Mouse (Mus musculus): ENCODE data around the gene Rbfox3.

The Rbfox3 gene

DNA sequence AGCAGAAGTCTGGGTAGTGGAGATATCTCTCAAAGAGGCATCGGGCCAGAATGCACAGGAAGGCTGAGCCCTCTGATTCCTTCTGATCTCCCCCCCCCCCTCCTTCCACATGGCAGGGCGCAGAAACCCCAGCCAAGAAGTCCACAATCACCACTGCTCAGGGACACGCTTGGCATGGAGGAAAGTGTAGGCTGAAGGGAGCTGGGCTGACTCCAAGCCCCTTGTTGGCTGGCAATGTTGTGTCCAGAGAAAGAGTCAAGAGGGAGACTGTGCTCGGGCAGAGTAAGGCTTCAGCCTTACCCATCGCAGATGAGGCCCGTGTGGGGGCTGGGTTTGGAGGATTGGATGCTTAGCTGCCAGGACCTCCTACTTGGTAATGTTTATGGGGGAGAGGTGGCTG, 307.2 kb downstream of the Rbfox3 start:
- DNase-seq (ENCODE audit: low spot score): no peak

GRCm38 (mm10) chr11:118603126-118603525, 308.3 kb downstream of the Rbfox3 start:
- DNase-seq (ENCODE audit: low spot score): no peak

GRCm38 (mm10) chr11:118601484-118601883, 309.9 kb downstream of the Rbfox3 start:
- no peak for DNase-seq (ENCODE audit: low spot score)

GRCm38 (mm10) chr11:118600168-118600567, 311.2 kb downstream of the Rbfox3 start:
- DNase-seq (ENCODE audit: low spot score): no peak

- DNase-seq (ENCODE audit: low spot score): no peak
Measured at GRCm38 (mm10) chr11:118598726-118599125, 312.7 kb downstream of the Rbfox3 start.

DNA sequence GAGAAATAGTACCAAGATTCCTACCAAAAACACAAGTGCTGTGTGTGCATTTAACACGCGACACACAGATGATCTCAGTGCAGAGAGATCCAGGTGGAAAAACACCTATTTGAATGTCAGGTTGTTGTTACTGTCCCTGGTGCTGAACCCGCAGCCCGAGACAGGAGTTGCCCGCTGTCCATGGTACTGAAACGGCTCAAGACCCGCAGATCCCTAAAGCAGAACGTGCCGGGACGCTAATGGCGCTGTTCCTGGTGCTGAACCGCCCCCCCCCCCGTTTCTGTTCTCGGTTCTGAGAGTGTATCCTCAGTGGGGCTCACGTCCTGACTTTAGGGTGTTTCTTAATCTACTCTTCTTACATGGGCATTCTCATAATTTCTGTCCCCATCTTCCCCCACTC, 326.6 kb downstream of the Rbfox3 start:
- peak; percentile 35 for DNase-seq (ENCODE audit: low spot score)

GRCm38 (mm10) chr11:118583989-118584388, 327.4 kb downstream of the Rbfox3 start:
- DNase-seq (ENCODE audit: low spot score): no peak

- no peak for DNase-seq (ENCODE audit: low spot score)
Measured at GRCm38 (mm10) chr11:118583573-118583972, 327.8 kb downstream of the Rbfox3 start.

DNA sequence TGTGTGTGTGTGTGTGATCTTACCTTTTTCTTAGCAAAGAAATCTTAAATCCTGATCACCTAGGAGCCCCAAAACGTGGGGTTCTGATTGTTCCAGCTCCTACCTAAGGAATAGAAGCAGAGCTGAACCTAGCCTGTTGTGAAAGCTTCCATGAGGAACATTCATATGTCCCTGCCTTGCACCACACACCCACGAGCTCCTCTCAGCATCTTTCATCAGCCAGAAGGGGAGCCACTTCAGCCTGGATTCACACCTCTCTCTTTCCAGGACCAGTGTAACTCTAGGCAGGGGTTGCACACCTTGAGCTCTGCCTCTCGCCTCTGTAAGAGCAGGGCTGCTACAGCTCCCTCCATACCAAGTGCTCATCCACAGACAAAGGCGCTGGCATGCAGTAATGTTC, 330.4 kb downstream of the Rbfox3 start:
- DNase-seq (ENCODE audit: low spot score): no peak

DNA sequence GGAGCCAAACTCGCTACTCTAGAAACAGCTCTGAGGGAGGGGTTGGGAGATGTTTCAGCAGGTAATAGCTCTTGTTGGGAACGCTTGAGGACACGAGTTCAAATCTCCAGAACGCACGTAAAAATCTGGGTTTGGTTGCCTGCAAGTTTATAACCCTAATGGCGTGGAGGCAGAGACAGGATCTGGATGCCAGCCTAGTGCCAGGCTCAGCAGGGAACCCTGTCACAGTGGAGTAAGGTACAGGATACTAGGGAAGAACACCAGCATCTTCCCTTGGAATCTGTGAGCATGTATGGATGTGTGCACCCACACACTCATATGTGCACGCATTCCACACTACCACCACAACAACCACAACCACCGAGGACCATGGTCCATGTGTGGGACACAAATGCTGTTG, 331.8 kb downstream of the Rbfox3 start:
- no peak for DNase-seq (ENCODE audit: low spot score)

DNA sequence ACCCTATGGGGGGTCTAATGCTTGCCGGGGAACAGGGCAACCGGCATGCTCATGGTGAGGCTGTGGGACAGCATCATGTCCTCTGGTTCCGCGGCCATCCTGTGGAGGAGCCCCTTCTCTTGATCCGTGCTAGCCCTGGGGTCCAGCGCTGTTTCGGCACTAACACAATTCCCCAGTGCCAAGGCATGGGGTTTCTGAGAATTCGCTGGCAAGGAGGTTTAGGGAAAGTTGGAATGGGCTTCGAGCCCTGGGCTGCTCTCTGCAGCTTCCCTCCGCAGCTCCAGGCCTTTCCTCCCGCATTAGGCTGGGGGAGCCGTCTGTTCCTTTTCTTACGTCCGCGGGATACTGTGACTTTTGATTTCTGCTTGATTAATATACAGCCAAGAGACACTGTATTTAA, 334.1 kb downstream of the Rbfox3 start:
- DNase-seq (ENCODE audit: low spot score): no peak

DNA sequence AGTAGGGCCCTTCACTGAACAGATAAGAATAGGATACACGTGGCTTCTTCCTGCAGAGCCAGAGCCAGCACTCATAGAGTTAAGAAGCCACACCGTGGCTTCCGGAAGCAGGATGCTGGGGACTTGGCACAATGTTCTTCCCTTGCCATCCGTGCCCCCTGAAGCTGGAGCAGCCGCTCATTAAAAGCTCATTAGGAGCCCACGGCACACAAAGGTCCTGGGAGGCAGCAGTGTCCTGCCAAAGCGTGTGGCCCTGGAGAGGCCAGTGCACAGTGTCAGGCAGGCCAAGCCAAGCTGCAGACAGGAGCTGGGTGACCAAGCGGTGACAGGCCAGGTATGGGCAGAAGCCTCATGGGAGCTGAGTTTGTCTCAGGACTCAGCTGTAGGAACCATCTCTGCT, 334.8 kb downstream of the Rbfox3 start:
- DNase-seq (ENCODE audit: low spot score): no peak

GRCm38 (mm10) chr11:118574418-118574817, 337.0 kb downstream of the Rbfox3 start:
- no peak for DNase-seq (ENCODE audit: low spot score)

- no peak for DNase-seq (ENCODE audit: low spot score)
Measured at GRCm38 (mm10) chr11:118573569-118573968, 337.8 kb downstream of the Rbfox3 start.

- no peak for DNase-seq (ENCODE audit: low spot score)
Measured at GRCm38 (mm10) chr11:118573000-118573399, 338.4 kb downstream of the Rbfox3 start.

DNA sequence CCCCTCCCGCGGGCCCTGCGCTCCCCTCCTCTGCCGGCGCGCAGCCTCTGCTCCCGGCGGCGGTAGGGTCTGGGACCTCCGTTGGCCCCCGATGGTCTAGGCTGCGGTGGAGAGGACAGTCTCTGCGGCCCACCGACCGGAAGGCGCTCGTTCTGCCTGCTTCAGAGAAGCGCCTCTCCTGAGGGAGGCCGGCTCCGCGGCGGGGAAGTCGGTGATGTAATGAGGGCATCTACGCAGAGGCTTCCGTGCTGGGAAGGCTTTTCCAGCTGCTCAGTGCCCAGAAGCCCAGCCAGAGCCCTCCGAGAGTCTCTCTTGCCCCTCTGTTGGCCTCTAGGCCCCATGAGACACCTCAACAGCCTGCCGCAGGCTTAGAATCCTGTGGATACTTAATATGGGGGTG, 341.2 kb downstream of the Rbfox3 start:
- no peak for DNase-seq (ENCODE audit: low spot score)

GRCm38 (mm10) chr11:118569571-118570062, 341.8 kb downstream of the Rbfox3 start:
- no peak for DNase-seq (ENCODE audit: low spot score)

- no peak for DNase-seq (ENCODE audit: low spot score)
Measured at GRCm38 (mm10) chr11:118563877-118564276, 347.5 kb downstream of the Rbfox3 start.

GRCm38 (mm10) chr11:118562847-118563246, 348.6 kb downstream of the Rbfox3 start:
- no peak for DNase-seq (ENCODE audit: low spot score)

GRCm38 (mm10) chr11:118558193-118558592, 353.2 kb downstream of the Rbfox3 start:
- DNase-seq (ENCODE audit: low spot score): no peak

- DNase-seq (ENCODE audit: low spot score): no peak
Measured at GRCm38 (mm10) chr11:118555631-118556030, 355.8 kb downstream of the Rbfox3 start.

- no peak for DNase-seq (ENCODE audit: low spot score)
Measured at GRCm38 (mm10) chr11:118554542-118554941, 356.9 kb downstream of the Rbfox3 start.

DNA sequence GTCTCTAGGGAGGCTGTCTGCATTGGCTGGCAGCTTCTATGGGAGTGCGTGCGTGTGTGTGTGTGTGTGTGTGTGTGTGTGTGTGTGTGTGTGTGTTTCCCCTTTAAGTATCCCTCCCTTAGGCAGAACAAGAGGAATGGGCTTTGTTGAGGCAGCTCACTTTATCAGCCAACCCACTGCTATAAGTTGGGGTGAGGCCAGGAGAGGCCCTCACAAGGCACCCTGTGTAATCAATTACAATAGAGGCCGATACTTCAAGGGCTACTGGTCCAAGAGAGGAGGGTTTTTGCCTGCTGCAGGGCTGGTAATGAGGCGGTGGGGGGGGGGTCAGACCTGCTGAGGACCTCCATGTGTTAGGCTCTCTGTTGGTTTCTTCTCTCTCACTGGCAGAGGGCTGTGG, 357.5 kb downstream of the Rbfox3 start:
- no peak for DNase-seq (ENCODE audit: low spot score)

DNA sequence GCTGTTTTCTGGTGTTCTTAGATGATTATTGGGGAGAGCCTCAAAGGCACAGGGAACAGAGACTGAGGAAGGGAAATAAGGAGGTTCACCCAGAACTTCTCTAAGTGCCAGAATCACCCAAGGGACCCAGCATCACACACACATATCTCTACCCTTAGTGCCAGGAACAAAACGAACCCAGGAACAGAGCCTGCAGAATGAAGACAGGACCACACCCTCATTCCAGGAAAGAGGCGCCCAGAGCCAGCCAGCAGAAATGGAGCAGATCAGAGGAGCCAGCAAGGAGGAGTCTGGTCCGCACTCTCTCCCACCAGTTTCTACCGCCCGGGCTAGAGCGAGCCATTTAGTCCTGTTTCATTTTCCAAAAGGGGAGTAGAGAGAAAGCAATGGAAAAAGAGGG, 358.4 kb downstream of the Rbfox3 start:
- no peak for DNase-seq (ENCODE audit: low spot score)

DNA sequence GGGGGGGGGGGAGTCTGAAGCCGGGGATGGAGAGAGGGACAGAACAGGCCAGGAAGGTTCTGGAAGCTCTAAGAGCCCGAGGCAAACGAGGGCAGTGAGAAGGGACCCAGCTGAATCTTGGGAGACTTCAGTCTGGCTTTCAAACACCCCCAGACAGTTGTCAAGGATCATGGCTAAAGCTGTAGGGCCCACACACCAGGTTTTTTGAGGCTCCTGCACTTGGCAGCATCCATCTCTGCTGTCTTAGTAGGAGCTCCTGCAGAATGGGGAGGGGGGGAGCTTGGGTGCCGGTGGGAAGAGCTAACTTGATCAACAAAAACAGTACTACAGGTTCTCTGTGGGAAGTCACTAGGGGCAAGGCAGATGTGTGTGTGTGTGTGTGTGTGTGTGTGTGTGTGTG, 358.9 kb downstream of the Rbfox3 start:
- no peak for DNase-seq (ENCODE audit: low spot score)
